Mouse (Mus musculus) brown adipose tissue, adult 24 weeks (tissue): ENCODE data around the gene Scrn2. TPM values are rescaled to one million over a fixed set of nuclear protein-coding genes. Genes with fewer than 3 reads are reported as not detected.
A peak's percentile ranks its signal among the peaks of the same experiment; 100 is the strongest.

Experiments
- H3K27ac ChIP-seq: fragments of 200-500 bp; replicated peaks from 2 replicates; pipeline ENCODE4 v1.5.1; 2012; ENCODE audit warnings: low read depth, mild to moderate bottlenecking, low read length
- H3K4me1 ChIP-seq: fragments of 200-500 bp; 2 replicates; pipeline ENCODE4 v1.6.1; 2012; ENCODE audit warnings: low read length, mixed read lengths; ENCODE audit not compliant: control insufficient read depth, insufficient read depth, insufficient read length
- H3K4me3 ChIP-seq: fragments of 200-500 bp; 2 replicates; pipeline ENCODE4 v1.5.1; 2012; ENCODE audit warnings: low read depth, mild to moderate bottlenecking, low read length, moderate library complexity; ENCODE audit not compliant: insufficient read depth
- polyA plus RNA-seq: library from polyadenylated mRNA; stranded (reverse); fragments of >200 nt; gene quantifications from 2 replicates; pipeline ENCODE4 v1.2.4, GENCODE M21; 2012; ENCODE audit not compliant: missing spikeins, insufficient read depth, insufficient read length

Scrn2 gene
- polyA plus RNA-seq, 1 experiment, result 13.4 TPM

- Histone ChIP-seq H3K4me3 (peak overlapping the region; percentile 45), H3K4me1 (peaks cover 8% of the 10 kb centered on the region; the same call in 1 of the 2 replicates), H3K27ac (no peak overlapping the region; the same call in 1 of the 2 replicates)
These were observed 32.3 kb upstream of the Scrn2 start for GRCm38 (mm10) chr11:96997380-96997956.

GRCm38 (mm10) chr11:97003170-97003569 lies 26.6 kb upstream of the Scrn2 start:
- Histone ChIP-seq H3K4me3 (no peak overlapping the region), H3K27ac (no peak overlapping the region), H3K4me1 (no peaks in the 10 kb centered on the region)

GRCm38 (mm10) chr11:97007093-97007794 lies 22.5 kb upstream of the Scrn2 start:
- Histone ChIP-seq H3K4me3 (no peak overlapping the region), H3K27ac (no peak overlapping the region), H3K4me1 (no peaks in the 10 kb centered on the region)

DNA sequence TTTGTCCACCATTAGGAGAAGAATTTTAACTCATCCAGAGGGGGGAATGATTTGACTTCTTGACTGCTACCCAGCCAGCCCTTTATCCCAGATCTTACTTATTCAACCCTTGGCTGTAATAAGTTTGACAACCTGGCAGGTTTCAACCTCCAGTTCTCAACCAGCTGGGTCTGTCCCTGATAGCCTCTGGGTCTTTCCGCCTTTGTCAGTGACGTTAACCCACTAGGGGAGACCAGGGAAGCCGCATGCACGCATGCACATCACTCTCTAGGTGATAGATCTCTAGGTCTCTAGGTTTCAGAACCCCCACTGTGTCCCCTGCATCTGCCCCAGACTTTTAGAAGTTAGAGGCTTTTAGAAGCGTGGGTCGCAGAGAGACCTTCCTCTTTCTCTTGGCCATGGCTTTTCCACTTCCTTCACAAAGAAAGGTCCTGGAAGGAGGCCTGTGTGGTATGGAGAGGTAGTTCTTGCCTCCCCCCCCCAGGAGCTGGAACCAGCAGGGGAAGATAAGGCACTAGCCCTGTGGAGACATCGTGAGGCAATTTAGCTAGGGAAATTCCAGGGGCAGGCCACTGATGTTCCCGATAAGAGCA lies 20.4 kb upstream of the Scrn2 start:
- no peaks in the 10 kb centered on the region for H3K4me1 ChIP-seq
- H3K27ac ChIP-seq, result no peak overlapping the region
- H3K4me3 ChIP-seq, result no peak overlapping the region

DNA sequence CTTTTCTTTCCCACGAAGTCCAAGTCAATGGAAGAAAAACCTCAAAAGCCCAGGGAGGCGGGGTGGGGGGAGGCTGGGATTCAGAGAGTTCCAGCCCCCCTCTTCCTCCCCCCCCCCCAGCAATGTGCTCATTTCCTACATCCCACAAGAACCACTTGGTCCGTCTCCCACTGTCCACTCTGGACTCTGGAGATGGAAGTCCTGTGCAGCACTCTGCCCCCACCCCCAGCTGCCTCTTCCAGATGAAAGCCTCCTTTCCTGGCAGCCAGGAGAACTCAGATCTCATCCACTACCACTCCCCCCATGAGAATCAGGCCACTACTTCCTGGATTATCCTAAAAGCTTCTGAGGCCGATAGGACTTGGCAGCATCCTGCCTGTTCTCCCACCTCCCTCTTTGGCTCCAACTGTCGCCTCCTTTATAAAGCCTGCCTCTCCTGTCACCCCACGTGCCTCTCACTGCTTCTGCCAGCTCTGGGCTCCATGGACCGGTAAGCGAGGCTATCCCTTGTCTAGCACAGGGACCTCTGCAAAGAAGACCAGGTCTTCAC lies 16.5 kb upstream of the Scrn2 start, which contains the start of gene Sp6:
Sp6 (plus strand) TSS at position 274 of the 550 bp plus-strand sequence.
- H3K4me3 ChIP-seq, result no peak within 1 kb of the TSS

DNA sequence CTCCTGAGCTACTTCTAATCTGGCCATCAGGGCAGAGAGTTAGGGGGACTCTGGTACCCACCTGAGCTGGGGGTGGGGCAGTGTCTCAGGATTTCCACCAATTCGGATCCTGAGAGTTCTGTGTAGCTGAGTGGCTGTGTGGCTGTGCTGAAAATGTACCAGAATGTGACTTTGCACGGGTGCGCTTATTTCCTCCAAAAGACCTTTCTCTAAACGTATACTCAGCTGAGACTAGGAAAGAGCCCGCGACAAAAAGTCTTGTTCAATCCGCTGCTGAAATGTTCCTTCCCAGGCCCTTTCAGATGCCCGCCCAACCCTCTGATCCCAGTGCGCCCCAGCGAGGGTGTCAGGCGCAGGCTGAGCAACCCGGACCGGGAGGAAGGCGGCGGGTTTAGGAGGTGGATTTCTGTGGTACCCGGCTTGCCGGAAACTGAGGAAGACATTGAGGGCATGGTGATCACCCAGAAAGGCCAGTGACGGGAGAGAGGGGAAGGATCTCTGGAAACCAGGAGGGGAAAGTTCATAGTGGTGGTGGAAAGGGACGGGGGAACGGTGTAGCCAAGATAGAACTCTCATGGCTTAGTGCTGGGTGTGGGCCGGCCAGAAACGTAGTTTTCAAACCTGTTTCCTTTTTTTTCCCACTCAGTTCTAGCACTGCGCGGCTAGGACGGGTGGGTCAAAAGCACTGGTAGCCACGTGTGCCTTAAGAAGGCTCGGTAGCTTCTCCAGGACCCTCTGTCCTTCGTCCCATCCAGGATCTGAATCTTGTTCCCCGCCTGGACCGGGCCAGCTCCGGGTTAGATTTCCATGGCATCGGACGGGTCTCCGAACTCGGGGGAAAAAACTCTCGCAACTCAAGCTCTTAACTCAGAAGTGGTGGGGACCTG lies 11.8 kb upstream of the Scrn2 start:
- Histone ChIP-seq H3K4me3 (no peak overlapping the region), H3K27ac (no peak overlapping the region), H3K4me1 (no peaks in the 10 kb centered on the region)

More for the DNA sequence above, 16.5 kb upstream of the Scrn2 start, which contains the start of gene Sp6:
- Histone ChIP-seq H3K4me1 (no peaks in the 10 kb centered on the region), H3K27ac (no peak within 1 kb of the TSS)

GRCm38 (mm10) chr11:97018583-97019344 lies 11.0 kb upstream of the Scrn2 start:
- H3K4me3 ChIP-seq, result no peak overlapping the region
- H3K4me1 ChIP-seq, result no peaks in the 10 kb centered on the region
- no peak overlapping the region for H3K27ac ChIP-seq

DNA sequence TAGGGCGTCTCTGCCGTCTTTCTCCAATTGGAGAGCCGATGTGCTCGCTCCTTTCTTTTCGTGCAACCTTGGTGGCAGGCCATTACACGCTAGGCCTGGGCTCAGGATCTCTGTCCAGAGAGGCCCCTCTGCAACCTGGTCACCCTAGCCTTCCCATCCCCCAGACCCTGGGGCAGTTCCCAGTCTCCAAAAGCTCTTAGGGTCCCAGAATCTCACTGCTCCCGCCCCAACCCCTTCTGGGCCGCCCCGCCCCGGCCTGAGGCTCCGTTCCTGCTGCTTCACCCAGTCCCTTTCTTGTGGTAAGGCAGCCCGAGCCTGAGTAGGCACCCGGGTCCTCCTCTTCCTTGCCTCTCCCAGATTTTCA lies 10.4 kb upstream of the Scrn2 start:
- no peak overlapping the region for H3K27ac ChIP-seq
- no peaks in the 10 kb centered on the region for H3K4me1 ChIP-seq
- no peak overlapping the region for H3K4me3 ChIP-seq

GRCm38 (mm10) chr11:97021121-97021765 lies 8.5 kb upstream of the Scrn2 start:
- peak overlapping the region; percentile 70 for H3K4me3 ChIP-seq
- H3K4me1 ChIP-seq, result peaks cover 4% of the 10 kb centered on the region
- H3K27ac ChIP-seq, result no peak overlapping the region

- H3K4me1 ChIP-seq, result peaks cover 4% of the 10 kb centered on the region
- peak overlapping the region; percentile 70 for H3K4me3 ChIP-seq
- no peak overlapping the region for H3K27ac ChIP-seq
These were observed 7.8 kb upstream of the Scrn2 start for GRCm38 (mm10) chr11:97021873-97022484.

DNA sequence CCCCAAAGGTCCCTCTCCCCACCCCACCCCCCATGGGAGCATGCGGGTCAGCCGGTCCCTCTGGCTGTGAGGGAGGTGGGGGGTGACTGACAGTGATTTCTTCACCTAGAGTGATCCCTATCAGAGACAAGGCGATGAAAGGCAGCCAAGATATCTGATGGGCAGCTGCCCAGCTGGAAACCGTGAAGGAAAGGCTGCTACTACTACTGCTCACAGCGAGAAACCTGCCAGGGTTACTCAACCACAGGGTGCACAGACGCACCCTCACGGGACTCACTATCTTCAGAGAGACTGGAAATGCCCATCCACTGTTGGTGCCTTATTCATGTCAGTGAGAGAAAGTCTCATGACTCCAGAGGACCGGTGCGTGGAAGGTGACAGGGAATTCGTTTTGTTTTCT lies 4.8 kb upstream of the Scrn2 start:
- Histone ChIP-seq H3K4me3 (no peak overlapping the region), H3K4me1 (peaks cover 4% of the 10 kb centered on the region), H3K27ac (no peak overlapping the region)

GRCm38 (mm10) chr11:97025721-97026344 lies 3.9 kb upstream of the Scrn2 start:
- peaks cover 4% of the 10 kb centered on the region for H3K4me1 ChIP-seq
- peak overlapping the region; percentile 47 for H3K4me3 ChIP-seq
- no peak overlapping the region; the same call in 1 of the 2 replicates for H3K27ac ChIP-seq

DNA sequence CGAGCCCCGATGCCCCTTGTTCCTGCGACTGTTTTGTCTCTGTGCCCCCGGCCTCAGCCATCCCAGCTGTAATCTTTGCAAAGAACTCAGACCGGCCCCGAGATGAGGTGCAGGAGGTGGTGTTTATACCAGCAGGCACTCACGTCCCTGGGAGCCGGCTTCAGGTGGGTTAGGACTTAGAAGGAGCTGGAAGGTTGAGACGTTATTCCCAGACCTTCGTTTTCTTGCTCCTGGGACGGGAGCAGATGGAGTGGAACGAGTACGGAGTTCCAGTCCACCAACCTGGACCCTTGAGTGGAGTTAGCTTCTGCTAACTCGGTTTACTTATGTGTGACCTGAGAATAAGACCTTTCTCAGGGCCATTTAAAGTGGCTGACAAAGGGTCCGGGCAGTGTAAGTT lies 688 bp downstream of the Scrn2 start:
- Histone ChIP-seq H3K27ac (no peak overlapping the region), H3K4me3 (peak overlapping the region; percentile 81), H3K4me1 (peaks cover 4% of the 10 kb centered on the region)
